Mouse (Mus musculus) embryonic fibroblast, embryonic 13.5 days (primary cell): Measurements from ENCODE around the gene Nav1.

Experiments used
- CTCF ChIP-seq: IDR thresholded peaks from 2 replicates; pipeline ENCODE4 v1.5.1; 2011; ENCODE audit warnings: mild to moderate bottlenecking, control low read depth, low read length, moderate library complexity, borderline replicate concordance; ENCODE audit not compliant: insufficient read depth
- POLR2A ChIP-seq: IDR thresholded peaks from 2 replicates; pipeline ENCODE4 v1.6.1; 2011; ENCODE audit warnings: low read depth, mild to moderate bottlenecking, control low read depth, low read length, moderate library complexity

DNA sequence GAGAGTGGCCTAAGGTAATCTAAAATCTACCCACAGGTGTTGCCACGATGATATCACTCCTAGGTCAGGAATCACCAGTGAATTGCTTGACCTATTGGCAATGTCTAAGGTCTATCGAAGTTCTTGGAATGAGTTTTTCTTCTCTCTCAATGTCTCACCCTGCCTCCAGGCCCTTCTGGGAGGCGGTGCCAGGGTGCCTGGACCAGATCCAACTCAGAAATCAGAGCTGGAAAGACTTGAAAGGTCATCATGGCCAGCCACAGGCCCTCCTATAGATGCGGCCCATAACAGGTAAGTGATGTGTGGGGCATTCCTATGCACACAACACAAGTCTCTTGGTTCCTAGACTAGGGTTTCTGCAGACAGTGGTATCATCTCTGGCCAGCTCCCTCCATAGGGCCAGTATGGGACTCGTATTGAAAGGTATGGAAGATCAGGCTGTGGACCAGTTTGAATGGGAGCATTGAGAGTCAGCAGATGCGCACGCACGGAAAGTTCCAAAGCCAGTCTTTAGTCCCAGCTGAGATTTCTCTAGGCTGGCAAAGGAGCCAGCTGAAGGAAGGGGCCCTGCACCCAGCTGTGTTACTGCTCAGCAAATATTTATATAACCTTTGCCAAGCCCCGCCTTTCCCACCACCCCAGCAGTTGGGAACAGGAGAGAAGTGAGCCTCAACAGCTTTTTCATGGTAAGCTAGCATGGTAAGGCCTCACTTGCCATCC lies 92.0 kb downstream of the Nav1 start:
- no peak for TF ChIP-seq CTCF
- no peak for TF ChIP-seq POLR2A
